Mouse (Mus musculus) adrenal gland, adult (tissue): Measurements from ENCODE around the gene Fam131a.
"Not testable (repeated sequence)": the region's sequence is repeated elsewhere in the genome, so short reads cannot be mapped to it uniquely, and the experiment has no call there.

Source experiments
- DNase-seq, 2 experiments: peaks; one replicate each; pipeline ENCODE4 v3.0.0; 2022 to 2023; ENCODE audit warnings: low spot score in 1 of 2; ENCODE audit not compliant: inconsistent age in 2 of 2

The Fam131a gene

DNA sequence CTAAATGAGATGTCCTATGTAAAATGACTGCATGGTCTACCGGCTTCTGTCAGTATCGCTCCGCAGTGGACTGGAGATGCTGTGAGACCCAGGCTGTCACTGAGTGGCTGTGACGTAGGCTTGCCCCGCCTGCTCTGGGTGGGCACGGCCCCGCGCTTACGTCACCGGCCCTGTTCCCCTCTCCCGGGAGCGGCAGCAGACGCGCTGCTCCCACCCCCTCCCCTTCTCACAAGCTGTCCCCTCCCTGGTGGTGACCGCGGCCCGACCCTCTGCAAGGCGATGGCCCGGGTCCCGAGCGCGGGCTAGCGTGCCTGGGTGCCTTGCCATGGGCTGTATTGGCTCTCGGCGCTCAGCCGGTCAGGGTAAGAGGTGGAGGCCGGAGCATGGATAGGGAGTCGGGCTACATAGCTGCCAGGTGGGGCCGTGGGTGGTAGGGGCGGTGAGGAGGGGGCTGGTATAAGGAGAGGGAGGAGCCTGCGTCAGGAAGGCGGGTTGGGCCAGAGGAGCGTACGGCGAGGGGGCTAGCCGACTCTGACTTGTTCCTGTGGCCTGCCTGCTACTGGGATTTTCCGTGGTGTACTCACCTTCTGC lies at the start of gene Fam131a:
Gene Fam131a, plus strand, starts transcription at position 131 of the 591 bp plus-strand sequence.
- peak; percentile 94 to 97 for DNase-seq

DNA sequence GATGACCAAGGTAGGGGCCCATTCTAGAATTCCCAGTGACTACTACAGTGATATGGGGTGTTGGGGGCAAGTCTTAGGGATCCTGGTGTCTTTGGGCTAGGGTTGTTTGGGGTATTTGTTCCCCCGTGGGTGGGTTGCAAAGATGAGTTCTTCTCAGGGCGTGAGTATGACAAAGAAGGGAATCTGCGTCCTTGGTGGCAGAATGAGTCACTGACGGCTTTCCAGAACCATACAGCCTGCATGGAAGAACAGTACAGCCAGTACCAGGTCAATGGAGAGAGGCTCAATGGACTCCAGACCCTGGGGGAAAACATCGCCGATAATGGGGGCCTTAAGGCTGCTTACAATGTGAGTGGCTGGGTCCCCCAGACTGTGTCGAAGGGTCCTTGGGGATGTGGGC lies 49.1 kb upstream of the Fam131a start:
- DNase-seq, result peak; percentile 81 to 89

DNA sequence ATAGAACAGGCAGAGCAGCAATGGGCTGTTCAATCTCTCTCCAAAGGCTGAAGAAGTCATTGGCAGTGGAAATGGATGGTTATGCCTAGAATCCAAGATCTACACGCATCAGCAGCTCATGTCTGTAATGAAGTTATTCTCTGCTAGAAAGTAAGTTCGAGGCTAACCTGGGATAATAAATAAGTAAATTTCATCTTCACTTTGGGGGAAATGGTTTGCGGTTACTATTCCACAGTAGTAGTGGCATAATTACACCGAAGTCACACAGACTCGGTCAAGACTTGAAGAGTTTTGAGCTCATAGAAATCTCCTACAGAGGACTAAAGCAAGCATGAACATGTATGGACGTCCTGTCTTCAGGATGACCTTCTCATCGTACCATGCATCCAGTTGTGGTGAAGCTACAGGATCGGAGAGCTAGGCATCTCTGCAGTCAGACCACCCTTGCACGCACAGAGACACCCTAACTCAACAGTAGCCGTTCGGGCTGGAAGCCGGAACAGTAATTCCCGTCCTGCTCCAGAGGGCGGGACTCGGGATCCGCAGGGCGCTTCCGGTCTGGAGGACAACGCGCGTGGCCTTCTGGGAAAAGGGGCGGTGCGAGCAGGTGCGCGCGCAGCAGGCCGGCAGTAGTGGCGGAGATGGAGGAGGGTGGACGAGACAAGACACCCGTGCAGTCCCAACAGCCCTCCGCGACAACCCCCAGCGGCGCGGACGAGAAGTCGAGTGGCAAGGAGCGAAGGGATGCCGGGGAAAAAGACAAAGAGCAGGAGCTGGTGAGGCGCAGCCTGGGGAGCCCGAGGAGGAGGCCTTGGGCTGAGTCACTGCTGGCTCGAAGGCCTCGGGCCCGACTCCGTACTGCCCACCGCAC lies 41.7 kb upstream of the Fam131a start, which contains the start of gene Psmd2:
Gene Psmd2, plus strand, starts transcription at position 577 of the 871 bp plus-strand sequence.
- peak; percentile 97 to 99 for DNase-seq

DNA sequence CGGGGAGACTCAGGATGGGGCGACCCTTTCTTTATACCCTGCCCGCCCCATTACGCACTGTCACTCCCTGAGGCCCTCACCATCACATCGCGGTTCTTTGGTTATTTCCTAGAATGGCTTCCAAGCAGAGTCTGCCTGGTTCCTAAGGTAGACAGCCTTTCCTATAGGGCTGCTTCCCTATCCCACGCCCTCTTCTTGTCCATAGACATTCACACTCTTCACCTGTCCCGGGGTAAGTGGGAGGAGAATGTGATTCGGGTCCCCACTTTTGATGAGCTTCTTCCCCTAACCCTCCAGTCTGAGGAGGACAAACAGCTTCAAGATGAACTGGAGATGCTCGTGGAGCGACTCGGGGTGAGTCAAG lies 41.1 kb upstream of the Fam131a start:
- DNase-seq, result no peak

DNA sequence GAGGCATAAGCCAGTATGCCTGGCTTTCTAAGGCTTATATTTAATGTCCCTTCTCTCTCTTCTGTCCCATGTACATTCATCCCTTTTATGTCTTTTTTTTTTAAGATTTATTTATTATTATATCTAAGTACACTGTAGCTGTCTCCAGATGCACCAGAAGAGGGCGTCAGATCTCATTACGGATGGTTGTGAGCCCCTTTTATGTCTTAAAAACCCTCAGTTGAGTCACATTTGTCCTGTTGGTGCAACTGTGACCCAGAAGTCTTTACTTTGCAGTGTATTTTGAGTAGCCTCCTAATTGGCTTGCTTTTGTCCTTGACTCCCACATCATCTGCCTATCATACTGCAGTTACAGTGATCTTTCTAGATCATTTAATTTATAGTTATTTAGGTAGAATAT lies 39.7 kb upstream of the Fam131a start:
- DNase-seq, result no peak

DNA sequence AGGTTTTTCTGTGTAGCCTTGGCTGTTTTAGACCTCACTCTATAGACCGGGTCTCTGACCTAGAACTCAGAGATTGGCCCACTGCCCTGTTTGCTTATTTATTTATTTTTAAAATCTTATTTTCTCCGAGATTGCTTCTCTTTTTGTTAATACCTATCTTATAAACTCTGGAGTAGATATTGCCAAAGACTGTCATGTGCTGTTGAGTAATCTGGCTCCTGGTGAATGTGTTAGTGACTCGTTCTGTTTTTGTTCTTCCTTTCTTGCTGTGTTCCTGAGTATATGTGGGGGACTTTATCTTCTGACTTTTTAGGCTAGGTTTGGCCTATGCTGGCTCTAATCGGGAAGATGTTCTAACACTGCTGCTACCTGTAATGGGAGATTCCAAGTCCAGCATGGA lies 35.4 kb upstream of the Fam131a start:
- DNase-seq, result no peak

DNA sequence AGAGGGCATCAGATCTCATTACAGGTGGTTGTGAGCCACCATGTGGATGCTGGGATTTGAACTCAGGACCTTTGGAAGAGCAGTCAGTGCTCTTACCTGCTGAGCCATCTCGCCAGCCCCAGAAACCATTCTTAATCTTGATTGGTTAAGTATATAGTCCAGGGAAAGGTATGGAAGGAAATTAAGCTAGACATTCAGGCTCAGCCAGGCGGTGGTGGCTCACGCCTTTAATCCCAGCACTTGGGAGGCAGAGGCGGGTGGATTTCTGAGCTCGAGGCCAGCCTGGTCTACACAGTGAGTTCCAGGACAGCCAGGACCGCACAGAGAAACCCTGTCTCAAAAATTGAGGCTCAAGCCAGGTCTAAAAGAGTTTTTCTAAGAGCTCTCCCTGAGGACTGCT lies 25.0 kb upstream of the Fam131a start, which contains the start of gene Eif4g1:
Gene Eif4g1, plus strand, starts transcription at position 301 of the 400 bp plus-strand sequence.
- DNase-seq, result not testable (repeated sequence)

DNA sequence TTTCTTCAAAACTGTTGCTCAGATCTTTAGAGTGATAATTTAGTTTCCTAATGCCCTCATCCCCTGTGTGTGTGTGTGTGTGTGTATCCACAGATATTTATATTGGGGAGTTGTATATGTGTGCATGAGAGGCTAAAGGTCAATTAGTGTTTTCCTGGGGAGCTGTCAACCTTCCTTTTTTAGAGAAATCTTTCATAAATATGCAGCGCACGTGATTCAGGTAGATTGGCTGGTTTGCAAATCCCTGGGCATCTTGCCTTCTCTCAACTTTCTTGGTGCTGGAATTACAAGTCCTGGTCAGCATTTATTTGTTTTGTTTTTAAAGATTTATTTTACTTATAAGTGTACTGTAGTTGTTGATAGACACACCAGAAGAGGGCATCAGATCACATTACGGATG lies 22.8 kb upstream of the Fam131a start:
- no peak for DNase-seq

DNA sequence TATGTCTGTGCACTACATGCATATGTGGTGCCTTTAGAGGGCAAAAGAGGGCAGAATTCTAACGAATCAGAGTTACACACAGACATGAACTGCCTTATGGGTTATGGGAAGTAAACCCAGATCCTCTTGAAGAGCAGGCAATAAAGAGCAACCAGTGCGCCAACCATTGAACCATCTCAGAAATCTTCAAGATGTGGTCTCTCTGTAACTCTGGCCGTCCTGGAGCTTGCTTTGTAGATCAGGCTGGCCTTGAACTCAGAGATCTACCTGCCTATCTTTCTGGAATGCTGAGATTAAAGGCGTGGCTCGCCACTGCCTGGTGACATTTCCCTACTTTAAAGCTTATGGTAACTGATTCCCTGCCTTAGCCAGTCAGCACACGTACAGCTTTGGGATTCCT lies 21.2 kb upstream of the Fam131a start:
- DNase-seq, result peak; percentile 30 to 58

DNA sequence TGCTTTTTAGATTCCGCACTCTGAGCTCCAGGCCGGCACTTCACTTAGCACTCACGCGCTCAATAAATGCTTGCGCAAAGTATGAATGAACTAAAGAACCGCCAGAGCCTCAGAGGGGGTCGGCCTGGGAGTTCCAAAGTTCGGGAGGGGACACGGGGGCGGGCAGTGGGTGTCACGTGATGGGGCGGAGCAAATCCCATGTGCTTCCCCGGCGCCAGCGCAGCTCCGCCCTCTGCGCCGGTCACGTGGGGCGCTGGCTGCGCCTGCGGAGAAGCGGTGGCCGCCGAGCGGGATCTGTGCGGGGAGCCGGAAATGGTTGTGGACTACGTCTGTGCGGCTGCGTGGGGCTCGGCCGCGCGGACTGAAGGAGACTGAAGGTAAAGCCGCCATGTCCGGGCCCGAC lies 20.5 kb upstream of the Fam131a start:
- peak; percentile 99 for DNase-seq

DNA sequence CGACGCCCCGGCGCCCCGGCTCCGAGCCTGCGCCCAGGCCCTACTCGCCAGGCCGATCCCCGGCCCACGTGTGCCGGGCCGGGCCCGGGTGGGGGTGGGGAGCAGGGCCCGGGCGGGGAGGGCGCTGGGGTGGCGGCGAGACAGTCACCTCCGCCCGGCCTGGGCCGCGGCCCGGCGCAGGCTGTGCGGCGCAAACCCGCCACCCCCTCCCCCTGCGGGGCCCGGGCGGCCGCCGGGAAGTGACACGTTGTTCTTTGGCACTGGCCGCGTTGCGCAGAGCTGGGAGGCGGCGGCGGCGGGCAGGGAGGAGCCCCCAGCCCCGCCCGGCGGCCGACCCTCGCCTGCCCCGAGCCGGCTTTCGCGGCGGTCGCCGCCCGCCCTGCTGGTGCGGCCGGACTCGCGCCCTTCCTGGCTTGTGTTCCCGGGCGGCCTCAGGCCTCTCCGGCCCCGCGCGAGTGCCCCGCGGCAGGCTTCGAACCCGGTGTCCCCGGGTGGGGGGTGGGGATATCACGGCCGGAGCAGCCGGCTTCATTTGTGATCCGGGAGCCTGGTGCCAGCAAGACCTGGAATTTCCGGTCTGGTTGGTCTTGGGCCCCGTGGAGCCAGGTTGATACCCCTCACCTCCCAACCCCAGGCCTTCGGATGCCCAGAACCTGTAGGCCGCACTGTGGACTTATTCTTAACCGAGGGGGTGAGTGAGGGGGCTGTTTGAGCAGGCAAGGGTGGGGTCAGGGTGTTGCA lies 19.9 kb upstream of the Fam131a start:
- peak in 1 of 2 experiments; percentile 79 for DNase-seq

DNA sequence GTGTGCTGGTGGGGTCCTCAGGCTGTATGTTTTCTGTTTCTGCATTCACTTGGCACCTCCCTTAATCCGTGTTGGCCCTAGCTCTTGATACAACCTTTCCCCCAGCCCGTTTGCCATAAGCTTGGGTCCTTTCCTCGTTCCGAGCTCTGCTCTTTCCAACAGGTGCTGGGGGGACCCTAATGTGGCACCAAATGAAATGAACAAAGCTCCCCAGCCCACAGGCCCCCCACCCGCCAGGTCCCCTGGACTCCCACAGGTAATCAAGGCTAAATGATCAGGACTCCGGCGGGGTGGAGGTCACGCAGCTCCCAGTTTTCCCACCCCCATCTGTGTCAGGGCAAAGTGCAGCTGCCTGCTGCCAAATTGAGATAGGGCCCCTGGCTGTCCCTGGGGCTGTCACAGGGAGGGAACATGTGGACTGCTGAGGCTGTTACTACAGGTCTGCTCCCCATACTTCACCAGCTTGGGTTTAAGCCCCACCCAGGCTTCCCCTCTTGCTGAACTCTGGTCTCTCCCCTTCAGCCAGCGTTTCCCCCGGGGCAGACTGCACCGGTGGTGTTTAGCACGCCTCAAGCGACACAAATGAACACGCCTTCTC lies 19.2 kb upstream of the Fam131a start:
- DNase-seq, result peak; percentile 62 to 84

DNA sequence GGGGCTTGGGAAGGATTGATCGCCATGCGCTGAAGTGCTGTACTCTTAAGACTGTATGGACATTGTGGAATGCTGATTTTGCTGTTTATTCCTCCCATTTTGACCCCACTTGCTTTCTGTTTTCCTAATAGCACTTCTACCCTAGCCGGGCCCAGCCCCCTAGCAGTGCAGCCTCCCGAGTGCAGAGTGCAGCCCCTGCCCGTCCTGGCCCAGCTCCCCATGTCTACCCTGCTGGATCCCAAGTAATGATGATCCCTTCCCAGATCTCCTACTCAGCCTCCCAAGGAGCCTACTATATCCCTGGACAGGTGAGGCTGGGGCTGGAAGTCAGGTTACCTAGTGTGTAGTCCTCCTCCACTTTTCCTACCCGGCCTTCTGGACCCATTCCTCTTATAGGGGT lies 17.8 kb upstream of the Fam131a start:
- DNase-seq, result no peak

DNA sequence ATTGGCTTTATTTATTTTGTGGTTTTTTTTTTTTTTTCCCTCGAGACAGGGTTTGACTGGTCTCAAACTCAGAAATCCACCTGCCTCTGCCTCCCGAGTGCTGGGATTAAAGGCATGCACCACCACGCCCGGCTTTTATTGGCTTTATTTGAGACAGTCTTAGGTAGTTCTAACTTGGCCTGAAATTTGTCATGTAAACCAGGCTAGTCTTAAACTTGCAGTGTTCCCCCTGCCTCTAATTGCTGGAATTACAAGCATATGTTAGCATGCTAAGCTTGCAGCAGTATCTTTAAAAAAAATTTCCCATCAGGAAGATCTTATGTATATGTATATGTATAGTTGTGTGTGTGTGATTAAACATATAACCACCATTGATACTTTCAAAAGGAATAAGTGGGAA lies 16.3 kb upstream of the Fam131a start:
- no peak for DNase-seq

DNA sequence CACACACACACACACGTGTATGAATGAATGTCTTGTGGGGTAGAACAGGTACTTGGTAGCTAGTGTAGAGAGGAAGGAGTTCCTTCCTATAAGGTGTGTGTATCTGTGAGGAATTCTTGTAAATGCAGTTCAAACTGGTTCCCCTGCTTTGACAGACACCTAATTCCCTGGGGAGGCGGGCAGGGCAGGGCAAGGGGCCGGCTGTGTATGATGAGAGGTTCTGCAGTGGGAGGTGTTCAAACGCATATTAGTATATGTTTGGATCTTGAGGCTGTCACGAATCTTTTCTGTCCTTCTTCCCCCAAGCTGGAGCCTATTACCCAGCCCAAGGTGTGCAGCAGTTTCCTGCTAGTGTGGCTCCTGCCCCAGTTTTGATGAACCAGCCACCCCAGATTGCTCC lies 15.7 kb upstream of the Fam131a start:
- DNase-seq, result no peak

DNA sequence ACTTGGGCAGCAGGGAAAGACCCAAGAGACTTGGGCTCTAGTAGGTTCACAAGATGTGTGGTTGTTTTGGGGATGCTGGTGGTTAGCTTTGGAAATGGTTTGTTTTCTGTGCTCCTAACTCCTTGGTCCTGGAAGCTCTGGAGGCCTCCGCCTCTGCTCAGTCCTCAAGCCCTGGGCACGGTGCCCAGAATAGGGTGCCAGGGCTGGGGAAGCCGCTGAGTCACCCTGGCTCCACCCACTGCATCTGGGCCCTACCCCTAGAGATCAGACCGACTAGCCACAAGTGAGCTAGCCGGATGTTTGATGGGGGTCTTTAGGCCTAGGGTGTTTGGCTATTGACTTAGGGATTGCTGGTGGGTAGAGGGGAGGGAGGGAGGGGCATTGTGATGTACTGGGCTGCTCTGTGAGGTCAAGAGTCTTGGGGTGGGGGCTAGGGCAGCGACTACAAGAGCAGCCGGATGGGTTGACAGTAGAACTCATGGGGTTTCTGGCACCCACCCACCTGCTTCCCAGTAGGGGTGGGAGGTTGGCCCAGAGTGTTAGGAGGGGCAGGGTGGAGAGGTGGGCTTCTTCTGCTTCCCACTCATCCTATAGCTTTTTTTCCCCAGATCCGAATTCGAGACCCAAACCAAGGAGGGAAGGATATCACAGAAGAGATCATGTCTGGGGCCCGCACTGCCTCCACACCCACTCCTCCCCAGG lies 14.9 kb upstream of the Fam131a start:
- DNase-seq, result peak; percentile 95 to 97

DNA sequence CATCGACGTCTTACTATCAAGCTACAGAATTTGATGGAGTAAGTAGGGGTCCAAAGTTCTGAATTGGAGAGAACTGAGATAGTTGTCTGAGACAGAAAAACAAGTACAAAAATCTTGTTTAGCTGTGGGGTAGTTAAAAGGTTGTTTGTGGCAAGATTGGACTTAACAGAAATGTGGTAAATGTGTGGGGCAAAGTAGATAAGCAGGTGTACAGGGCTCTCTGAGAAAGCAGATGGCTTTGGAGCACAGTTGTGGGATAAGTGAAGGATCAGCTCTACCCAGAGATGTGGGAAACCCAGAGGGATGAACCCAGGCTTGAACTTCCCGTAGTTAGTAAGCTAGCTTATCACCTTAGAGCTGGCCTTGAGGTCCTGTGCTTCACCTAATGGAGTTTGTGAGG lies 2.3 kb upstream of the Fam131a start:
- DNase-seq, result no peak

DNA sequence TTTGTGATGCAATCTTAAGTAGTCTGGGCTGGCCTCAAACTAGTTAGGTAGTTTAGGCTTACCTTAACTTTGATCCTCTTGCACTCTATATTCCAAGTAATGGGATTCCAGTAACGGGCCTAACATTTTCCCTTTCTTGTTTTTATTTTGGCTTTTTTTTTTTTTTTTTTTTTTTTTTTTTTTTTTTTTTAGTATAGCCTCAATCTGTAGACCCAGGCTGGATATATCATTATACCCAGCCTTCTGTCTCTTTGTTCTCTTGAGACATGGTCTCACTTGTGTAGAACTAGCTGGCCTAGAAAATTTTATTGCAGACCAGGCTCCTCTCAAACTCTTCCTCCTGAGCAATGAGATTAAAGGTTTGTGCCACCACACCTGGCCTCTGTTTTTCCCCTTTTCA lies 1.4 kb upstream of the Fam131a start:
- DNase-seq, result no peak

DNA sequence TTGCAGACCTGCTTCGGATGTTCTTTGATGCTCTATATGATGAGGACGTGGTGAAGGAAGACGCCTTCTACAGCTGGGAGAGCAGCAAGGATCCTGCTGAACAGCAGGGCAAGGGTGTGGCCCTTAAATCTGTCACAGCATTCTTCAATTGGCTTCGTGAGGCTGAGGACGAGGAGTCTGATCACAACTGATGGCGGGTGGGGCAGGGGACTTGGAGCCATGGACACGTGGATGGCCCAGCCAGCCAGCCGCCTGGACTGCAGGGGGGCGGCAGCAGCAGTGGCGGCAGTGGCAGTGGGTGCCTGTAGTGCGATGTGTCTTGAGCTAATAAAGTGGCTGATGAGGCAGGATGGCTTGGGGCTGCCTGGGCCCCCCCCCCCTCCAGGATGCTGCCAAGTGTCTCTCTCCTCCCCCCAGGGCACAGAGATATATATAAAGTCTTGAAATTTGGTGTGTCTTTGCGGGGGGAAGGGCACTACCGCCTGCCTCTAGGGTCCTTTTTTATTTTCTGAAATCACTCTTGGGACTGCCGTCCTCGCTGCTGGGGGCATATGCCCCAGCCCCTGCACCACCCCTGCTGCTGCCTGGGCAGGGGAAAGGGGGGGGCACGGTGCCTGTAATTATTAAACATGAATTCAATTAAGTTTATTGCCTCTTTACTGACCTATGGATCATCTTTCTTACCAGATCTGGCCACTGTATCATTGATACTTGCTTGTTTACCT lies 638 bp upstream of the Fam131a start:
- peak; percentile 33 to 60 for DNase-seq

DNA sequence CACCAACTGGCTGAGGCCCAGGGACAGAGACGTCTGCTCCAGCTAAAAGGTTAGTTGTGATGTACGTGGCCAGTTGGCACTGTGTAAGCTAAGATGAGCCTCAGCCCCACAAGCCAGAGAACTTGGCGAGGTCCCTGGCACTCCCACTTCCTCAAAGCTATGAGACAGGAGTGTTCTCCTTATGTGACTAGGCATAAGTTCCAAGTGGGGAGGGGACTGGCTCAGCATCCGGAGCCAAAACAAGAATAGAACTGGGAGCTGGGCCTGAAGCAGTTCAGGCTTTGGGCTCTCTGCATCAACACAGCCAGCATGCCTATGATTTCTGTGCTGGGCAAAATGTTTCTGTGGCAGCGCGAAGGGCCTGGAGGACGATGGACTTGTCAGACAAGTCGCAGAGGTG lies 1.7 kb downstream of the Fam131a start:
- DNase-seq, result peak; percentile 41 to 65
